Mouse (Mus musculus) midbrain, embryonic 16.5 days (tissue): ENCODE measurements around the gene Serpina9. TPM values are rescaled to one million over a fixed set of nuclear protein-coding genes. Genes with fewer than 3 reads are reported as not detected.

Experiments
- ATAC-seq: fragments of 200-750 bp; cut with Nextera tagmentation; 2 replicates; pipeline ENCODE4 v1.8.0; 2017; ENCODE audit warnings: moderate TSS enrichment
- H3K27ac ChIP-seq: fragments of 300-500 bp; sonication (generic); 2 replicates; pipeline ENCODE4 v1.5.1; 2014; ENCODE audit warnings: mild to moderate bottlenecking, low read length, mixed read lengths
- H3K27me3 ChIP-seq: fragments of 300-500 bp; sonication (generic); 2 replicates; pipeline ENCODE4 v1.6.1; 2014; ENCODE audit warnings: low read depth, low read length, mixed read lengths; ENCODE audit not compliant: control insufficient read depth, insufficient read depth
- H3K36me3 ChIP-seq: fragments of 300-500 bp; sonication (generic); 2 replicates; pipeline ENCODE4 v1.6.1; 2014; ENCODE audit warnings: mild to moderate bottlenecking, low read length, moderate library complexity, mixed read lengths; ENCODE audit not compliant: control insufficient read depth, insufficient read depth
- H3K4me1 ChIP-seq: fragments of 300-500 bp; sonication (generic); 2 replicates; pipeline ENCODE4 v1.6.1; 2014; ENCODE audit warnings: mild to moderate bottlenecking, low read length, mixed read lengths; ENCODE audit not compliant: control insufficient read depth, insufficient read depth
- H3K4me2 ChIP-seq: fragments of 300-500 bp; sonication (generic); 2 replicates; pipeline ENCODE4 v1.6.1; 2014; ENCODE audit warnings: mild to moderate bottlenecking, low read length, mixed read lengths
- H3K4me3 ChIP-seq: fragments of 300-500 bp; sonication (generic); 2 replicates; pipeline ENCODE4 v1.5.1; 2014; ENCODE audit warnings: low read depth, mild to moderate bottlenecking, low read length, moderate library complexity, mixed read lengths
- H3K9ac ChIP-seq: fragments of 300-500 bp; sonication (generic); 2 replicates; pipeline ENCODE4 v1.6.1; 2014; ENCODE audit warnings: low read depth, low read length, mixed read lengths
- H3K9me3 ChIP-seq: fragments of 300-500 bp; sonication (generic); replicated peaks from 2 replicates; pipeline ENCODE4 v1.6.1; 2014; ENCODE audit warnings: mild to moderate bottlenecking, low read length, mixed read lengths; ENCODE audit not compliant: control insufficient read depth, poor library complexity, severe bottlenecking
- WGBS: fragments of 180-500 bp; shearing (Covaris S2); extraction: QIAGEN DNeasy Blood & Tissue Kit; methylation state at CpG from one replicate; pipeline ENCODE4 v1.1.7; 2014; 5-methylcytosine and 5-hydroxymethylcytosine counted together
- polyA plus RNA-seq: library from polyadenylated mRNA; unstranded; fragments of >200 nt; fragmentation: Nextera tagmentation; extraction: Ambion mirVana; gene quantifications from 2 replicates; pipeline ENCODE4 v1.2.1, GENCODE M21; 2015

Gene Serpina9
- polyA plus RNA-seq, 1 experiment from 2014 or later: not detected

- WGBS: 90% methylated on average over 3 of the region's 3 CpGs
- H3K4me3 ChIP-seq: no peak overlapping the region
- no peak for ATAC-seq
- no peak overlapping the region for H3K9ac ChIP-seq
- H3K9me3 ChIP-seq: no peaks in the 10 kb centered on the region
- H3K27ac ChIP-seq: no peak overlapping the region
- H3K27me3 ChIP-seq: no peaks in the 10 kb centered on the region
- H3K4me1 ChIP-seq: no peaks in the 10 kb centered on the region
- no peak overlapping the region for H3K4me2 ChIP-seq
- H3K36me3 ChIP-seq: no peaks in the 10 kb centered on the region
These were observed 13.0 kb downstream of the Serpina9 start for GRCm38 (mm10) chr12:104000594-104000993.

- no peak for ATAC-seq
- Histone ChIP-seq H3K9ac (no peak overlapping the region), H3K27ac (no peak overlapping the region), H3K4me2 (no peak overlapping the region), H3K9me3 (no peaks in the 10 kb centered on the region), H3K27me3 (no peaks in the 10 kb centered on the region), H3K36me3 (no peaks in the 10 kb centered on the region), H3K4me3 (no peak overlapping the region), H3K4me1 (no peaks in the 10 kb centered on the region)
- WGBS: 77% methylated on average over 8 of the region's 8 CpGs
These were observed 13.9 kb downstream of the Serpina9 start for GRCm38 (mm10) chr12:103999611-104000010.

- Histone ChIP-seq H3K27ac (no peak overlapping the region), H3K4me2 (no peak overlapping the region), H3K4me3 (no peak overlapping the region), H3K9me3 (no peaks in the 10 kb centered on the region), H3K4me1 (no peaks in the 10 kb centered on the region), H3K36me3 (no peaks in the 10 kb centered on the region), H3K27me3 (no peaks in the 10 kb centered on the region), H3K9ac (no peak overlapping the region)
- WGBS: 52% methylated on average over 2 of the region's 2 CpGs
- ATAC-seq: no peak
These were observed 17.0 kb downstream of the Serpina9 start for GRCm38 (mm10) chr12:103996513-103996912.

GRCm38 (mm10) chr12:103995292-103996072 lies 18.1 kb downstream of the Serpina9 start:
- no peak overlapping the region for H3K4me3 ChIP-seq
- no peaks in the 10 kb centered on the region for H3K36me3 ChIP-seq
- no peaks in the 10 kb centered on the region for H3K4me1 ChIP-seq
- H3K4me2 ChIP-seq: no peak overlapping the region
- H3K9ac ChIP-seq: no peak overlapping the region
- no peak overlapping the region for H3K27ac ChIP-seq
- no peaks in the 10 kb centered on the region for H3K9me3 ChIP-seq
- ATAC-seq: peak; percentile 60; the same call in 1 of the 2 replicates
- WGBS: 41% methylated on average over 5 of the region's 5 CpGs
- H3K27me3 ChIP-seq: no peaks in the 10 kb centered on the region

- H3K4me2 ChIP-seq: no peak overlapping the region
- ATAC-seq: no peak
- WGBS: 82% methylated on average over 7 of the region's 7 CpGs
- no peak overlapping the region for H3K9ac ChIP-seq
- no peaks in the 10 kb centered on the region for H3K9me3 ChIP-seq
- no peaks in the 10 kb centered on the region for H3K4me1 ChIP-seq
- no peaks in the 10 kb centered on the region for H3K27me3 ChIP-seq
- H3K27ac ChIP-seq: no peak overlapping the region
- no peaks in the 10 kb centered on the region for H3K36me3 ChIP-seq
- no peak overlapping the region for H3K4me3 ChIP-seq
These were observed 20.6 kb downstream of the Serpina9 start for GRCm38 (mm10) chr12:103992945-103993344.

- 90% methylated on average over 6 of the region's 6 CpGs for WGBS
- Histone ChIP-seq H3K4me3 (no peak within 1 kb of the TSS), H3K36me3 (no peaks in the 10 kb centered on the region)
These were observed 23.7 kb downstream of the Serpina9 start, which contains the start of gene Serpina11 for GRCm38 (mm10) chr12:103989857-103990256. Gene Serpina11 (minus strand): TSS chr12:103989957.

GRCm38 (mm10) chr12:103989514-103989767 lies 24.1 kb downstream of the Serpina9 start:
- no peaks in the 10 kb centered on the region for H3K4me1 ChIP-seq
- no peaks in the 10 kb centered on the region for H3K9me3 ChIP-seq
- no peak overlapping the region for H3K9ac ChIP-seq
- no peaks in the 10 kb centered on the region for H3K27me3 ChIP-seq
- ATAC-seq: no peak
- H3K4me2 ChIP-seq: no peak overlapping the region
- H3K36me3 ChIP-seq: no peaks in the 10 kb centered on the region
- no peak overlapping the region for H3K4me3 ChIP-seq
- WGBS: 64% methylated on average over 2 of the region's 2 CpGs
- H3K27ac ChIP-seq: no peak overlapping the region

More at GRCm38 (mm10) chr12:103989857-103990256, 23.7 kb downstream of the Serpina9 start, which contains the start of gene Serpina11:
- Histone ChIP-seq H3K9ac (no peak within 1 kb of the TSS), H3K4me1 (no peaks in the 10 kb centered on the region), H3K4me2 (no peak within 1 kb of the TSS), H3K27ac (no peak within 1 kb of the TSS), H3K27me3 (no peaks in the 10 kb centered on the region), H3K9me3 (no peaks in the 10 kb centered on the region)
- ATAC-seq: no peak

DNA sequence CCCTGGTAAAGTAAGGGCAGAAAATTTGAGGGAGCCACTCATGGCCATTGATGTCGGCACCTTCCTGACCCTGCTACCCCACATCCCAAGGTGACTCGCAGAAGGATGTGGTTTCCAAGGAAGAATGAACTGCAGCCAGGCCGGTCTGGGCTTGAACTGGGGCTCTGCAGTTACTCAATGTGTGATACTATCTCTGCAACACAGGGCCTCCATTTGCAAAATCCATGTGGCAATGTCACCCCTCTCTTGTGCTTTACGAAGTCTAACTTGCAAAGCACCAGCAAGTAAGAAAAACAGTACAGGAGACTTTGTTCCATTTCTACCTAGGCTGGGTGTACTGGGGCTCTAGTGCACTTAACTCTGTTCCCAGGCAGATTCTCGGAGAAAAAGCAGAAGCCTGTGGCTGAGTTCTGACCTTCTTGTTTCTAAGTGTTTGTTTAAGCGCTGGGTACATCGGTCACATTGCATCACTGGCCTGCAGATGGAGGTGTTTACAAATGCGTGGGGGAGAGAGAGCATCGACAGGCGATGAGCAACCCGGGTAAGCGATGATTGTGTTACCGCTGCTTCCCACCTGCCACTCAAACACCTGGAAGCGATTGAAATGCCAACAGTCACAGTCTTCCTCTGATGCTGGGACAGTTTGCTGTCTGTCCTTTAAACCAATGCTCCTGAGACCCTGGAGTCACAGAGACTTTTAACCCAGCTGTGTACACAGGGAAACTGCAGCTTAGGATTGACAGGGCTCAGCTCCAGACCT lies 24.6 kb downstream of the Serpina9 start:
- no peak overlapping the region for H3K4me3 ChIP-seq

DNA sequence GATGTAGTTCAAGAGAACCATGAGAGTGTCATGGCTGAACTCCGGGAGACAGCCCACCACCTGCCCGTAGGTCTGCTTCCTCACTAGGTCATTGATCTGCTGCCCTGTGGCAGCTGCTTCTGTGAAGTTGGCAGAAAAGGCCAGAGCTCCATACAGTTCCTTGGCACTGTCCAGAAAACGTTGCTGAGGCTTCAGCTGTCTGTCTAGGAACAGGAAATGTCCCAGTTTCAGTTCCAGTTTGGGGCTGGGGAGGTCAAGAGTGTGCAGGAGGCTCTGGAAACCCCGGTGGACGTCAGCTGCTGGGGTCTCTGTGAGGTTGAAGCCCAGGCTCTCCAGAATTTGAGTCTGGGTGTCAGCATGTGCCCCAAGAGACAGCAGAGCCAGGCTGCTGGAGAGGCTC lies 27.7 kb downstream of the Serpina9 start:
- H3K4me1 ChIP-seq: no peaks in the 10 kb centered on the region
- no peak for ATAC-seq
- no peak overlapping the region for H3K27ac ChIP-seq
- no peak overlapping the region for H3K4me2 ChIP-seq
- H3K36me3 ChIP-seq: no peaks in the 10 kb centered on the region
- H3K9ac ChIP-seq: no peak overlapping the region
- H3K4me3 ChIP-seq: no peak overlapping the region
- 74% methylated on average over 5 of the region's 5 CpGs for WGBS
- H3K9me3 ChIP-seq: no peaks in the 10 kb centered on the region
- no peaks in the 10 kb centered on the region for H3K27me3 ChIP-seq

More for the DNA sequence above, 24.6 kb downstream of the Serpina9 start:
- Histone ChIP-seq H3K9me3 (no peaks in the 10 kb centered on the region), H3K36me3 (no peaks in the 10 kb centered on the region), H3K27me3 (no peaks in the 10 kb centered on the region), H3K4me2 (no peak overlapping the region), H3K4me1 (no peaks in the 10 kb centered on the region), H3K27ac (no peak overlapping the region), H3K9ac (no peak overlapping the region)
- ATAC-seq: no peak
- 59% methylated on average over 14 of the region's 14 CpGs for WGBS
